Mouse (Mus musculus): ENCODE data around the gene D430042O09Rik. TPM values are rescaled to one million over a fixed set of nuclear protein-coding genes. Genes with fewer than 3 reads are reported as not detected.
A peak's percentile ranks its signal among the peaks of the same experiment; 100 is the strongest.

The D430042O09Rik gene
- total RNA-seq, 2 experiments from 2014 or later, result 24.3 to 27.5 TPM

DNA sequence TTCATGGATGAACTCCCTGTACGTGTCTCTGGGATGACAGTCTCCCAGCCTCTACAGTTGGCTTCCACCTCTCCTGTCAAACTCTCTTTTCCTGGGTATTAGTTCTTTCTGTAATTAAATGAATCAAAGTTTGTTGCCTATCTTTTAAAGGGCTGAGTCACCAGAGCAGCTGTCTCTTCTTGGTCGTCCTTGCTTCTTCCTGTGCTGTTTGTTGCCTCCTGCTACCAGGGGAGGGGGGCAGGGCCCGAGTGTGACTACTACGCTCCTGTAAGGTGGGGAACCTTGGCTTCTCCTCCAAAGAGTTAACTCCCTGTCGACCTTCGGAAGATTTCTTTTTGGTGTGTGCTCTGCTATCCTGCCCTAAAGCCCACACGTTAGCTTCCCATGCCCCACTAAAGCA is 79.4 kb downstream of the D430042O09Rik start:
- intact Hi-C loops (cut with DNase I), result no loop called here
- DNase-seq, result no peak

DNA sequence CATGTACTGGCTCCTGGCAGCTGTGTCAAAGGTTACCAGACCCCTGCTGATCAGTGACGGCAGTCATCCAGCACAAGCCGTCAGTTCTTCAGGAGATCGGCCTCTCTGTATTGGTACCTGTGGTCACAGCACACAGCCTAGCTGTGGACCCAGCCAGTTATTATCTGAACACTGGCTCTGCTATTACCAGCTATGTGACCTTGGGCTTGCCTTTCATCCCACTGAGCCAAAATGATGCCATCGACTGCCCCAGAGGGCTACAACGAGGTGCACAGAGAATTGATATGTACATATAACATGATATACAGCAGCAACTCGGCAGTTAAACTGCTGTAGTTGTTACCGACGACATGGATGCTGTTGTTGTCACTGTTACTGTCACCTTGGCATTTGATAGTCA is 82.4 kb downstream of the D430042O09Rik start:
- DNase-seq, result no peak
- intact Hi-C loops (cut with DNase I), result no loop called here

DNA sequence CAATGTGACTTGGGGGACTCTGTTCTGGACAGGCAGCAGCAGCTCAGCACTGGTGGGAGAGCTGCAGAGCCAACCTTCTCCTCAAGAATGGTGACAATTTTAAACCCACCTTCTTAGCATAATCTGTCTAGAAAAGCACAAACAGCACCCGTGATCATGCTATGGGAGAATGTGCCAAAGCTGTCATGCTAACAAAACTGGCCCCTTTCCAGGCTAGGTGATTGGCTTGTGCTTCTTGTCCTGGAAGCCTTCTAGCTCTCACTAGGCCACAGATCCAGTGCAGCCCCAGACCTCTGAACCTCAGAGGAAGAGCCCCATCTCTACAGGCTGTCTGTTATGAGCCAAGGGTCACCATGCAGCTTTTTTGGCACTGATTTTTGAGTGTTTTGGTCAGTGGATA is 98.9 kb downstream of the D430042O09Rik start:
- no peak for DNase-seq
- intact Hi-C loops (cut with DNase I), result no loop called here

DNA sequence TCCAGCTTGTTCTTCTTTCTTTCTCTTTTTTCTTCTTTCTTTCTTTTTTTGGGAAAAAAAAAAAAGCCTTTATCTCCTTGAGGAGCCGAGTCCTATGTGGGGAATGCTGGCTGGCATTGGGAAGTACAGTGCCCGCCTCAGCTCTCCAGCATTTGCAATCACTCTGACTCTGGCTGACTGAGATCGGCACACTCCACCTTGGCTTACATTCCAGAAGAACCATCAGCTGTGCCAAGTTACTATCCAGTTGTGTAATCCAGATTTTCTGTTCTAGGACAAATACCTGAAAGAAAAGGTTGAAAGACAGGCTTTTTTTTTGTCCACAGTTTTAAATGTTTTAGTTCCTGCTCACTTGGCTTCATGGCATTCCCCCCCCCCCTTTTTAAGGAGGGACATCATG is 100.5 kb downstream of the D430042O09Rik start:
- intact Hi-C loops (cut with DNase I), result no loop called here
- no peak for DNase-seq

DNA sequence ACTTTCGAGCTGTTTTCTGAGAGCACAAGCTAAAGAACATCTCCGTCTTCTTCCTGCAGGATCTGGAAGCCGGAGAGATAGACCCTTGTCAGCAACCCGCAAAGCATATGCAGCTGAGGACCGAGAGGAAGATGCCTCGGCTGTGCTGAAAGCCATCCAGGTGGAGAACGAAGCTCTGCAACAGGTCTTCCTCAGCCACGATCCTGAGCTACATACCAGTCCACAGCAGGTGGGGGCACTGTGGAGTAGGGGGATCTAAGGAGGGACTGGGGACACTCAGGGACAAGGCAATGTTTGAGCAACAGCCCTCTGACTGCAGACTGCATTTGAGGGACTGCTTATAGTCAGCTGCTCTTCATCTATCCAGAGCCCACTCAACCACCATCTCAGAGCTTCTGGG is 105.0 kb downstream of the D430042O09Rik start:
- intact Hi-C loops (cut with DNase I), result no loop called here
- DNase-seq, result no peak

DNA sequence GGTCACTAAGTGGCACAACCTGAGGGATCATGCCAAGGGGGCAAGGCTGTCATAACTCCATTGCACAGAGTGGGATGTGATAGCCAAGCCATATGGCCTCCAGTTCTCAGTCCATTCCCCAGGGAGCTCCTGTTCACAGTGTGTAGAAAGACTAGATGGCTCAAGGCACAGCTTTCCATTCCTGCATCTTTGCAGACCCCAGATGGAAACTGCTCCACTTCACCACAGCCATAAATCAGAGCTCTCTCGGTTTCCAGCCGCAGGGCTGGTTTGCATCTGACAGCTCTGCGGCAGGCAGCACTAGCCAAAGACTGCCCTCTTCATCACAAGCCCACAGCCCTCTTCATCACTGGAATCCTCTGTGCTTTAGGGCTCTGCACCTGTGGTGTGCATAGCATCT is 108.0 kb downstream of the D430042O09Rik start:
- intact Hi-C loops (cut with DNase I), result no loop called here

DNA sequence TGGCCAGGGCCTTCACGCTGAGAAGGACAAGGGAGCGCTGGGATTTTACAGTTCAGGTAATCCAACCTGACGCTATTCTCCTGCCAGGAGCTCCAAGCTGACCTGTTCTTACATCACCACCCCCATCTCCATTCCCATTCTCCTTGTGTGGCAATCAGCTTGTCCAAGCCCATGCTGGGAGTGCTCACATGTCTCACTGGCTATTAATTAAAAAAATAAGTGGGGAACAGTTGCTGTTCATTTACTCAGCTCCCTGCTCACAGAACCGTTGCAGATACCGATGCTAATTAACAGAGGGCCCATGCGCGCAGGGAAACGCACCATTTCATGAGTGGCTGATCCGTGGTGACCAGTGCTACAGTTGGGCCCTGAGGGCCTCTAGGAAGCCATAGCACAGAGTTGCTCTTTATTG is 110.6 kb downstream of the D430042O09Rik start:
- intact Hi-C loops (cut with DNase I), result no loop called here
- DNase-seq, result peak; percentile 58

More for the DNA sequence above, 108.0 kb downstream of the D430042O09Rik start:
- peak; percentile 66 for DNase-seq

DNA sequence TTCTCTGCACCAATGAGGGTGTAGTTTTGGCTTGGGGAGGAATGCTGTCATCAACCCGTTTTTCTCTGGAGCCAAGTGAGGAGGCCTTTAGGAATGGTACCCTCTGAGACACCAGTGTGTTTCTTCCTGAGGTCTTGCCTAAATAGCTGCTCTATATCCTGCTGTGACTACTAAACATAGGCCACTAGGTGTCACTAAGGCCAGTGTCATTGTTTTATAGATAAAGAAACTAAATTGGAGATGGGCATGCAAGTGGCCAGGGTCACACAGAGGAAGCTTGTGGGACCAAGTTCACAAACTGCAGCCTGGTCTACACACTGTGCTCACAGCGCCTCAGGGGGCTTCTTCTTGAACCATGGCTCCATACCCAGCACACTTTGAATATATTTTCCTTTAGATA is 112.5 kb downstream of the D430042O09Rik start:
- no peak for DNase-seq
- intact Hi-C loops (cut with DNase I), result no loop called here

DNA sequence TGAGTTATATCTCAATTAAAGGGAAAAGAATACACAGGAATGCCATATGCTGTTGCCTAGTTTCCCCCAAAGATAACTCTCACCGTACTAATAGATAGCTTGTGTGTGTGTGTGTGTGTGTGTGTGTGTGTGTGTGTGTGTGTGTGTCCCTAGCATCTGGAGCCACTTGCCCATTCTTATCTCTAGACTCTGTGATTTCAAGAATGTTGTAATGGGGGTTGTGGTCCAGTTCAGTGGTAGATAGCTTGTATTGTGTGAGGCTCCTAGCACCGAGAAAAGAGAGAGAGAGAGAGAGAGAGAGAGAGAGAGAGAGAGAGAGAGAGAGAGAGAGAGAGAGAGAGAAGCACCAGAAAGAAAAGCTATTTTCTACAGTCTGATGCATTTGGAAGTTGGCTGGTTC is 118.7 kb downstream of the D430042O09Rik start:
- no peak for DNase-seq
- intact Hi-C loops (cut with DNase I), result no loop called here

DNA sequence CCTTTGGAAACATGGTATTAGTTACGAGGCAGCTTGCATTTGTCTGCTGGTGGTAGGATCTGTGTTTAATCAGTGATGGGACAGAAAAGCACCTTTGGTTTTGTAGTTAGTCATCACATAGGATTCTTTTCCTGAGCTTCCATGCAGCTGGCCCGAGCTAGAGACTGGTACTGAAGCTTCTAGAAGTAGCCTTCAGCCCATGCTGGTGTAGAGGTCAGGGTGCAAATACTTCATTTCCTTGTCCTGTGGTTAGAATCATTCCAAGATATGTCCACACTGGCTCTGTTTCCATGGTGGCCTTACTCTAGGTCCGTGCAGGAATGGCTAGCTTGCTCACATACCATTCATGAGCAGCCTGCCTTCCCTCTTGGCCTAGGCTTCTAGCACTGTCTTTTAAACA is 119.2 kb downstream of the D430042O09Rik start:
- intact Hi-C loops (cut with DNase I), result no loop called here
- DNase-seq, result no peak

DNA sequence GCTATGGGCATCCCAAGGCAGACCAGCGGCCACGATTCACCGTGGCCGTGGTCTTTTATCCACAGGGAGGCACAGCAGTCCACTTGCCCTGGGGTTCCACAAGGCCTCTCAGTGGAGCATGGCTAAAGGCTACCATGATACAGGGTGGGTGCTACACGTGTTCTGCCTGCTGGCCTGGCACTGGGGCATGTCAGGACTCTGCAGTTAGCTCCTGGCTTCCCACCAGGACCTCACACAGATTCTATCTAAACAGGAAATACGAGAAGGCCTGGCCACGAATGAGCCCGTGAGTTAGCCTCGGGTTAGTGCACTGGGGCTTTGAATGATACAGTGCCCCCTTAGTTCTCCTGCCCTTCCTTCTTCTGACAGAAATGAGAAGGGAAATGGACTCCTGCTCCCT is 119.7 kb downstream of the D430042O09Rik start:
- peak; percentile 42 for DNase-seq
- intact Hi-C loops (cut with DNase I), result no loop called here

DNA sequence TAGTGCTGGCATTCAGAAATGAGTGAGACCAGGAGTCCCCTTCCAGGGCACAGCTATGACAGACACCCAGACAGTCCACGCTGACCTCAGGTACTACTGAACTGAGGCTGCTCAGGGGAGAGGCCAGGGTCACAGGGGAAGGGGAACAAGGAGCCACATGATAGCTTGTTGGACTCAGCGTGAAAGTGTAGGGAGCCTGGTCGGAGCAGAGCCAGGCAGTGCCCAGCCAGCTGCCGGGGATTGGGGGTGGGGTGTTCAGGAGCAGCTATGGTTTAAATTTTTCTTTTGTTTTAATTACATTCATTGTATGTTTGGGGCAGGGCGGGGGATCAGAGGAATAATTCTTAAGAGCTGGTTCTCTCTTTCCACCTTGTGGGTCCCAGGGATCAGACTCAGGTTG is 120.9 kb downstream of the D430042O09Rik start:
- peak; percentile 30 for DNase-seq
- intact Hi-C loops (cut with DNase I), result no loop called here

DNA sequence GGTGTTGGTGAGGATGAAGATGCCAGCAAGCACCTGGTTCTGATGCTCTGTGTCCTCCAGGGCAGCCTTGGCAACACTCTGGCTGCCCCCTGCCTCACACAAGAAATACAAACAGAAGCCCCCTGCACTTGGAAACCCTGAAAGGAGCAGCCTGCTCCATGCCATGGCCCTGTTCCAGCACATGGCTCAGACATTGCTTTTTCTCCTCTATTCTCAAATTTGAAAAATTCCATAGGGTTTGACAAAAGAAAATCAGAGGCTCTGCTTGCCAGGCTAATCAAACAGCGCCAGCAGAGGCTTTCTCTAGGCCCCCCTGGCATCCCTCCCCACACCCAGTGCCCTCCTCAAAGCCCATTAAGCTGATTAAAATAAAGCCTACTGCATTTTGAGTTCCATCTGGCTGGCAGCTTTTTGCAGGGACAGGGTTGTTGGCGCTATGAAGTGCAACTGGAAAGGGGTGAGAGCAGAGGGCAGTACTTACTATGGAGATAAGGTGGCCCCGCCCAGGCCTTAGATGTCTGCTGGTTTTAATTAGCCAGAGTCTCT is 121.5 kb downstream of the D430042O09Rik start:
- intact Hi-C loops (cut with DNase I), result no loop called here
- DNase-seq, result peak; percentile 72

DNA sequence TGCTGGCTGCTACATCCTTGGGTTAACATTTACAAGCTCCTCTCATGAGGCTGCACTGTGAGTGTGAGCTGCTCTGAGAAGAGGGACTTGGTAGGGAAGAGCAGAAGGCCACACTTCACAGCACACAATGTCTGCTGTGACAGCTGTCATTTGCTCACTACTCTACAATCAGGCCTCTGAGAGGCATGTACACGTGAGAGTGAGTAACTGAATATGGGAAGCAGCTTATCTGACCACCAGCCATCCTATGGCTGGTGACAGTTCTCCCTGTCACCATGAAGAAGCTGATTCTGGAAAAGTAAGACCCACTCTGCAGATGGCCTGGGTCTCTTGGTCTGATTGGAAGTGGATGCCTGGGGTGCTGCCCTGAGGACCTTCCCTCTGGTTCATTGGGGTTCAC is 125.1 kb downstream of the D430042O09Rik start:
- intact Hi-C loops (cut with DNase I), result loop anchor here (10.0 kb wide), 1 partner anchor 252 kb away; the partner anchor contains the start of gene Gsg1l
- DNase-seq, result no peak

DNA sequence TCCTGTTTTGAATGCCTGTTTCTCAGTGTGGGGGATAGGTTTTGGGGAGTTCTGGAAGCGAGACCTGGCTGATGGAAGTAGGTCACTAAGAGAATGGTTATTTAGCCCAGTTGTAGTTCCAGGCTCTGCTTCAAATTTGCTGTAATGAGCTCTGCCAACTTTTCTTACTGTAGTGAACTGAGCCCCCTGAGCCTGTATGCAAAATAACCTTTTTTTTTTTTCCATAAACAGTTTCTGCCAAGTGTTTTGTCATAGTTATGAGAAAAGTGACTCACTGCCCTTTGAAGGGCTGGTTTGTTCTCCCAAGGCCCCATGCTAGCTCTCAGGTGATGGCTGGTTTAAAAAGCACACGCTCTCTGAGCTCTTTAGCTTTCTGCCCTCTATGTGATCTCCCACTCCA is 125.8 kb downstream of the D430042O09Rik start:
- no peak for DNase-seq
- intact Hi-C loops (cut with DNase I), result loop anchor here (10.0 kb wide), 1 partner anchor 251 kb away; the partner anchor contains the start of gene Gsg1l

DNA sequence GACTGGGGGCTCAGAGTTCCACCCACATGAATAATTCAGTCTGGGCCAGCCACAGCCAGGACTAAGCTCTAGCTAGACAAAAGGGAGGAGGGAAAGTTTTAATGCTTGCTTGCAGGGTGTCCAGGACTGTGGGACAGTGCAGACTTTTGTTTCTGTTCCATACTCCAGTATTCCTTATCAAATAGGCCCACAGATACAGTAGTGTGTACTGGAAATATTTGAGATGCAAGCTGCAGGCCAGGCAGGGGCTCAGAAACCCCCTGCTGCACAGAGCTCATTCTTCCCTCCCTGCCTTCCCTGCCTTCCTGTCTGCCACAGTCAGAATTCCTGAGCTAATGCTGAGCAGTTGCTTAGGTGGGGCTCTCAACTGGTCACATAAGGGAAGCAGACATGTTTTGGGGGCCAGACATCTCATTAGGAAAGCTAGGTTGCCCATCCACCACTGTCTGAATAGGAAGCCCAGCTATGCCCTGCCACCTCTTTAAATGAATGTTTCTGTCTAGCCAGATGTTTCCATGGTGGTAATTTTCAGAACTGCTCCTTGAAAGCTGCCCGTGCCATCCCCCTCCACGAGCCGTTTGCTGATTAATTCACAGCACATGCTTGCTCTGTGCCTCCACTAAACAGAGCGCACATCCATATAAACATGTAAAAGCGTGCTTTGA is 130.5 kb downstream of the D430042O09Rik start:
- intact Hi-C loops (cut with DNase I), result loop anchor here (10.0 kb wide), 1 partner anchor 247 kb away; the partner anchor contains the start of gene Gsg1l
- DNase-seq, result no peak

DNA sequence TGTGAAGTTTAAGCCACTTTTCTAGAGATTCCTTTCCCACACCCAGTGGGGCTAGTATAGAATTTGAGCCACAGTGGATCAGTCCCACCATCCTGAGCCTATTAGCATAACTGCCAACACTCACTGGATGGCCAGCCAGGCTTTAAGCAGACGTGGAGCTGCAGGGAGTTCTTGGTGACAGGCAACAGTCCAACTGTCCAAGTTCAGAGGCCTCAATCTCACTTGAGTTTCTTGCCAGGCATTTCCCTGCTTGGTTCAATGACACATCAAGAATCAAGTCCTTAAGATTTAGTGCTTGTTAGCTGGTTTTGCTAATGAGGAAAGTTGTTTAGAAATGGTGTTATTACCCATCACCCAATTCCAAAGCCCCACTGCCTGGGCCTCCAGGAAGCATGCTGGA is 137.9 kb downstream of the D430042O09Rik start:
- intact Hi-C loops (cut with DNase I), result no loop called here
- DNase-seq, result peak; percentile 20

DNA sequence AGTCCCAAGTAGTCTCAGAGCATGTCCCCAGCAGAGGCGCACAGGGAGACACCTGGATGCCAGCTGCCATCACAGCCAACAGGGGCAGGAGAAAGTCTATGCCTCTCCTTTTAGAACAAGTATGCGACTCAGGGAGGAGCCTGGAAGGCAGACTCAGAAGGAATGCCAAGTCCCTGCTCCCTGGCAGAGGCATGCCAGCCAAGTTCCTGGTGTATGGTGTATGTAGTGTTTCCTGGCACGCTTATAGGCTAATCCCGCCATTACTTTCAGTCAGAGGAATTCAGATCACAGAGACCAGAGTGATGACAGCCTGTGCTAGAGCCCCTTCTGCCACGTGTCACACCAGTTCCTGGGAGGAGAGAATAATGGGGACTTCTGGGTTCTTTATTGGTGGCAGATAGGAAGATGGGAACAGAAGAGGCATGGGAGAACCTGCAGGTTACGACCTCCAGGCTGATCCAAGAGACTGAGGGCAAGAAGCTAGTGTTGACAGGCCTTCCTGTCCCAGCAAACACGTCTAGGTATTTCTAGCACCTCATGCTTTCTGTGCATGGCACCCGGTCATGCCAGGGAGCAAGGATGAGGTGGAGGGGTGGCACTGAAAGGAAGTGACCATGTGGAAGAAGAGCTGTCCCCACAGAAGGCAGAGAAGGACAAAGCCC is 139.3 kb downstream of the D430042O09Rik start:
- intact Hi-C loops (cut with DNase I), result no loop called here
- DNase-seq, result peak; percentile 56

DNA sequence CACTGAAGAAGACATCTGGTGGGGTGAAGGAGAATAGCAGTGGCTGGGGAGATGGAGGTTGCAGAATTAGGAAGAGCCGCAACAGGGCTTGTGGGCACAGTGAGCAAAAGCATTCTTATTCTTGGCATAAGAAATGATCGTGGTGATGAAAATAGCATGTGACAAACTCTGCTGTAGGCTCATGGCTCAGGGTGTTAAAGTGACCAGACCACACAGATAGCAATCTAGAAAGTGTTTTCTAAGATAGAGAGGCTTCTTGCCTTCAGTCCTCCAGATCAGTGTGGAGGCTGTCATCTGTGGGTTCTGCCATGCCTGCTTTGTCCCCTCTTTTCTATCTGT is 139.8 kb downstream of the D430042O09Rik start:
- DNase-seq, result no peak
- intact Hi-C loops (cut with DNase I), result no loop called here

DNA sequence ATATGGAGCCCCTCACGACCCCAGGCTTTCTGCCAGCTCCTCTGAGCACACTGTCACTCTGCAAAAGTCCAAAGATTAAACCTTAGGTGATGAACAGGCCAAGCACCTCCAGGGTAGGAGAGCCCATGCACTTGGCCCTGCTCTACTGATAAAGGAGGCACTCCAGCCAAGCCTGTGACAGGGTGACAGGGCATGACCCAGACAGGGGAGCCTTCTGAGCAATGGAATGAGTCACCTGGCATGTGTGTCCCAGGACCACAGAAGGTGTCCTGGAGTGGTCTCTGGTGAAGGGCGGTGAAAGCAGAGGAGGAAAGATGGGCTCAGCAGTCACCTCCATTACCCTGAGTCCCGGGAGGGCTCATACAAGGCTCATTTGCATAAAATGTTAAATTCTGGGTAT is 151.9 kb downstream of the D430042O09Rik start:
- DNase-seq, result no peak
- intact Hi-C loops (cut with DNase I), result loop anchor here (10.0 kb wide), 1 partner anchor 75 kb away; no protein-coding TSS in a partner anchor

DNA sequence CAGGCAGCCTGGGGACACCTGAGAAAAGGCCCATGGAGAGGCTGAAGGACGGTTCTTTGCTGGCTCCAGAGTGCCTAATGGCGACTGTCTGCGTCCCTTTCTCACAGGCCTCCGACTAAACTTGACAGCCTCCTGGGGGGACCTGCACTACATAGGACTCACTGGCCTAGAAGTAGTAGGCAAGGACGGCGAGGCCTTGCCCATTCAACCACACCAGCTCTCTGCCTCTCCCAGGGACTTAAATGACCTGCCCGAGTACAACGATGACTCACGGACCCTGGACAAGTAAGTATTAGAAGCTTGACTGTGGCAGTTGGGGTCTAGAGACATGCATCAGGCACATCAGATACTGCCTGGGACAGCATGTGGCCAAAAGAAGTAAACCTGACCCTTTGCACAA is 152.7 kb downstream of the D430042O09Rik start:
- intact Hi-C loops (cut with DNase I), result no loop called here
- no peak for DNase-seq

DNA sequence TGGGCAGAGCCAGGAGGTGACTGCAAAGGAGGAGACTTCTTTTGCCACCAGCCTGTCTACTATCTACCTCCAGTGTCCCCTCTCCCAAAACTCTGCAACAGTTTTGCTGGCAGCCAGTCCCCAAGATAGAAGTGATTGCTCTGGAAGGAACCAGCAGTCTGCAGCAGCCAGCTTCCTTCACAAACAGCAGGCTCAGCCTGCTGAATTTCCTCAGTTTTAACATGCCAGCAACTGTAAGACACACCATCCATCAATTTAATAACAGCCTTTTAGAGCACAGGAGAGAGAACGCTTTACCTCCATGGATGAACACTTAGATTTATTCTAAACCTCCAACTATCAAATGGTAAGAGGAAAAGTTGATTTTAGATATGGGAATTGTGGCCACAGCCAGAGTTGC is 156.3 kb downstream of the D430042O09Rik start:
- intact Hi-C loops (cut with DNase I), result no loop called here
- no peak for DNase-seq

Data from left cerebral cortex, postnatal 4 days (tissue).